Mouse (Mus musculus) ES-E14 (cell line): ENCODE measurements at regions not wholly inside any gene's neighbourhood (a gene's known extent, or its start where the extent isn't known, plus 50 kb on each side); places are given as distances from the start of the nearest gene placed in this dataset.

ENCODE experiments used
- DNase-seq: peaks from one replicate; pipeline ENCODE4 v3.0.0-alpha.2; 2013; ENCODE audit warnings: low read depth, low spot score
- H3K27ac ChIP-seq: 2 replicates; pipeline ENCODE4 v1.5.1; 2012; ENCODE audit warnings: low read depth, mild to moderate bottlenecking, low read length, moderate library complexity, mixed read lengths; ENCODE audit not compliant: poor library complexity, insufficient read depth, severe bottlenecking
- H3K36me3 ChIP-seq: 2 replicates; pipeline ENCODE4 v1.6.1; 2012; ENCODE audit warnings: mild to moderate bottlenecking, low read length, moderate library complexity, mixed read lengths; ENCODE audit not compliant: control insufficient read depth, poor library complexity, insufficient read depth, severe bottlenecking
- H3K4me1 ChIP-seq, 2 experiments: fragments of 150-350 bp in 1 of 2; sonication (generic) in 1 of 2; 2 replicates each; pipeline ENCODE4 v1.6.1; 2012; ENCODE audit warnings: low read length in 2 of 2, mild to moderate bottlenecking in 1 of 2, mixed read lengths in 1 of 2; ENCODE audit not compliant: control insufficient read depth in 2 of 2, insufficient read depth in 2 of 2, poor library complexity in 1 of 2
- H3K4me3 ChIP-seq, 2 experiments: fragments of 150-350 bp in 1 of 2; sonication (generic) in 1 of 2; 2 replicates each; pipeline ENCODE4 v1.5.1; 2012; ENCODE audit warnings: low read length in 2 of 2, low read depth in 1 of 2, mild to moderate bottlenecking in 1 of 2, mixed read lengths in 1 of 2; ENCODE audit not compliant: insufficient read depth in 1 of 2, poor library complexity in 1 of 2, severe bottlenecking in 1 of 2
- H3K9ac ChIP-seq: 2 replicates; pipeline ENCODE4 v1.6.1; 2012; ENCODE audit warnings: low read depth, mild to moderate bottlenecking, low read length, mixed read lengths; ENCODE audit not compliant: poor library complexity, insufficient read depth, severe bottlenecking
- H3K9me3 ChIP-seq: fragments of 150-350 bp; sonication (generic); 2 replicates; pipeline ENCODE4 v1.6.1; 2012; ENCODE audit warnings: low read depth, mild to moderate bottlenecking, low read length; ENCODE audit not compliant: control insufficient read depth, insufficient read depth
- CHD2 ChIP-seq: IDR thresholded peaks from 2 replicates; pipeline ENCODE4 v1.6.1; 2014; ENCODE audit warnings: mild to moderate bottlenecking, low read depth, low read length, inconsistent platforms
- HCFC1 ChIP-seq: IDR thresholded peaks from 2 replicates; pipeline ENCODE4 v1.6.1; 2012; ENCODE audit warnings: low read length, inconsistent platforms, borderline replicate concordance; ENCODE audit not compliant: insufficient read depth
- MAFK ChIP-seq: IDR thresholded peaks from 2 replicates; pipeline ENCODE4 v1.6.1; 2014; ENCODE audit warnings: mild to moderate bottlenecking, low read depth, low read length, inconsistent platforms; ENCODE audit not compliant: insufficient read depth
- ZC3H11A ChIP-seq: IDR thresholded peaks from 2 replicates; pipeline ENCODE4 v1.6.1; 2012; ENCODE audit warnings: low read depth, mild to moderate bottlenecking, inconsistent platforms, low read length, borderline replicate concordance
- ZNF384 ChIP-seq: IDR thresholded peaks from 2 replicates; pipeline ENCODE4 v1.6.1; 2012; ENCODE audit warnings: low read depth, low read length, inconsistent platforms
- in situ Hi-C, 2 experiments: fragments of 600-800 bp; cut with MboI; formaldehyde crosslinking; loops; one replicate each; pipeline ENCODE4 v1.15.1; 2025; ENCODE audit warnings: low sequenced_read_pairs in 2 of 2, inconsistent platforms in 1 of 2; ENCODE audit not compliant: unreplicated experiment in 2 of 2

DNA sequence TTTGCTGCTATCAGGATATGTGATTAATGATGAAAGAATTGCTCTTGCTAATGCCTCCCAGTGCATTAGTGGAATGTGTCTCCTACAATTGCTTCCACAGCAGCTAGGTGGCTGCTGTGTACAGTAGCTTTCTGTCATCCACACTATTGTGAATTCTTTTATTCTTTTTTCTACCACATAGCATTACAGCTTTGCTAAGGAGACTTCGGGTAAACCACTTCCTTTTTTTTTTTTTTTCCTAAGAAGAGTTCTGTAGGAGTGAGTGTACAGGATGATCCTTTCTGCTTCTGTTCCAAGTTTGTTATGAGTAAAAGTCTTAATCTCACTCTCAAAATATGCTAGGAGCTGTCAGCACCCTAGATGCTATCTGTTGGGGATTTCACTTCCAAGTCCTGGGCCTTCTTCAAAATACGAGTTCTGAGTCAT, 110.6 kb downstream of the Rassf9 start:
- no peak for TF ChIP-seq ZNF384
- no peak for TF ChIP-seq CHD2
- no peak for TF ChIP-seq ZC3H11A
- no peak for TF ChIP-seq MAFK
- no peak for TF ChIP-seq HCFC1
- Histone ChIP-seq H3K9ac (no peak overlapping the region), H3K36me3 (no peaks in the 10 kb centered on the region), H3K4me3 (no peak overlapping the region), H3K27ac (no peak overlapping the region), H3K4me1 (no peaks in the 10 kb centered on the region), H3K9me3 (no peaks in the 10 kb centered on the region)
- no peak for DNase-seq
- in situ Hi-C loops, result no loop called here

DNA sequence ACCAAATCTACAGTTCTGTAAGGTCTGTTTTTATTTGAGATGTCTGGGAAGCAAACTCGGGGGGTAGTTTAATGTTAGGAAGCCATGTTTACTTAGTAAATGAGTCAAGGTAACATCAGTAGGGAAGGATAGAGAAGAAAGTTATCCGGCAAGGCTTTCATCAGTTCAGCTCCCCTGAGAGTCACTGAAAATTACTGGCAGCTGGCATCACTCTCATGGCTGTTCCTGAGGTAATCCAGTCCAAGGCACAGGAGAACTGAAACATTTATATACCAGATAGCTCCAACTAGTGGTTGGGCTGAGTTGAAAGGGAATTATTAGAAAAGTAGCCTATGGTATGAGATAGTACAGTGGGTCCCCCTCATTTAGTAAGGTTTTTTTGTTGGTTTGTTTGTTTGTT, 106.7 kb downstream of the Rassf9 start:
- Histone ChIP-seq H3K4me3 (no peak overlapping the region), H3K9ac (no peak overlapping the region), H3K9me3 (no peaks in the 10 kb centered on the region), H3K27ac (no peak overlapping the region), H3K4me1 (no peaks in the 10 kb centered on the region), H3K36me3 (no peaks in the 10 kb centered on the region)
- DNase-seq, result no peak
- TF ChIP-seq HCFC1 (no peak), CHD2 (no peak), ZNF384 (no peak), MAFK (no peak), ZC3H11A (no peak)
- in situ Hi-C loops, result no loop called here

GRCm38 (mm10) chr10:102615962-102616595, 104.1 kb downstream of the Rassf9 start:
- TF ChIP-seq HCFC1 (no peak), MAFK (no peak)
- Histone ChIP-seq H3K4me3 (no peak overlapping the region), H3K4me1 (no peaks in the 10 kb centered on the region), H3K9ac (no peak overlapping the region), H3K27ac (no peak overlapping the region), H3K36me3 (no peaks in the 10 kb centered on the region), H3K9me3 (no peaks in the 10 kb centered on the region)
- DNase-seq, result no peak
- in situ Hi-C loops, result no loop called here
